Mouse (Mus musculus): ENCODE data around the gene Arpc1b. TPM values are rescaled to one million over a fixed set of nuclear protein-coding genes. Genes with fewer than 3 reads are reported as not detected.

Arpc1b gene
- polyA plus RNA-seq, 1 experiment, result 863 TPM

- peak; percentile 98 for DNase-seq
- peaks cover 10% of the 10 kb centered on the region for H3K4me1 ChIP-seq (replicated peaks; ENCODE audit: control insufficient read depth, insufficient read depth, low read length)
- under 1% methylated on average over 51 of the region's 51 CpGs for WGBS
- H3K4me3 ChIP-seq (ENCODE audit: control insufficient read depth, insufficient read depth, low read length), result peak within 1 kb of the TSS; percentile 65
- H3K27ac ChIP-seq (ENCODE audit: control insufficient read depth, insufficient read depth, low read length), result peak within 1 kb of the TSS; percentile 91
- TF ChIP-seq POLR2A (IDR thresholded peaks at IDR 0.05; ENCODE audit: control insufficient read depth, extremely low read depth, insufficient read depth, low read length, poor library complexity), result peak; percentile 79
- peak; percentile 30; the same call in 1 of the 2 replicates for TF ChIP-seq CTCF (IDR thresholded peaks at IDR 0.05; ENCODE audit: borderline replicate concordance, control insufficient read depth, extremely low read depth, insufficient read depth, low read length, poor library complexity)
- no peaks in the 10 kb centered on the region for H3K27me3 ChIP-seq (ENCODE audit: control insufficient read depth, insufficient read depth, low read length)
- H3K36me3 ChIP-seq (ENCODE audit: control insufficient read depth, insufficient read depth, low read length), result no peaks in the 10 kb centered on the region; the same call in 1 of the 2 replicates
These were observed 52.7 kb downstream of the Arpc1b start, which contains the start of the genes Ptcd1 and Cpsf4 for GRCm38 (mm10) chr5:145166536-145167305. Gene Ptcd1 (minus strand): TSS chr5:145167108. Gene Cpsf4 (plus strand): TSS chr5:145167213.

- Histone ChIP-seq H3K27me3 (ENCODE audit: control insufficient read depth, insufficient read depth, low read length) (no peaks in the 10 kb centered on the region), H3K27ac (ENCODE audit: control insufficient read depth, insufficient read depth, low read length) (no peak overlapping the region), H3K4me3 (ENCODE audit: control insufficient read depth, insufficient read depth, low read length) (peak overlapping the region; percentile 65), H3K36me3 (ENCODE audit: control insufficient read depth, insufficient read depth, low read length) (no peaks in the 10 kb centered on the region), H3K4me1 (replicated peaks; ENCODE audit: control insufficient read depth, insufficient read depth, low read length) (peaks cover 10% of the 10 kb centered on the region)
- no peak for DNase-seq
- WGBS, result under 1% methylated on average over 28 of the region's 28 CpGs
- TF ChIP-seq CTCF (IDR thresholded peaks at IDR 0.05; ENCODE audit: borderline replicate concordance, control insufficient read depth, extremely low read depth, insufficient read depth, low read length, poor library complexity), result no peak
- no peak for TF ChIP-seq POLR2A (IDR thresholded peaks at IDR 0.05; ENCODE audit: control insufficient read depth, extremely low read depth, insufficient read depth, low read length, poor library complexity)
These were observed 53.3 kb downstream of the Arpc1b start for GRCm38 (mm10) chr5:145167306-145167661.

GRCm38 (mm10) chr5:145178461-145178980, 64.5 kb downstream of the Arpc1b start:
- Histone ChIP-seq H3K4me3 (ENCODE audit: control insufficient read depth, insufficient read depth, low read length) (no peak overlapping the region), H3K4me1 (replicated peaks; ENCODE audit: control insufficient read depth, insufficient read depth, low read length) (no peaks in the 10 kb centered on the region), H3K27me3 (ENCODE audit: control insufficient read depth, insufficient read depth, low read length) (no peaks in the 10 kb centered on the region), H3K27ac (ENCODE audit: control insufficient read depth, insufficient read depth, low read length) (no peak overlapping the region), H3K36me3 (ENCODE audit: control insufficient read depth, insufficient read depth, low read length) (peaks cover 76% of the 10 kb centered on the region)
- no peak for DNase-seq
- TF ChIP-seq POLR2A (IDR thresholded peaks at IDR 0.05; ENCODE audit: control insufficient read depth, extremely low read depth, insufficient read depth, low read length, poor library complexity) (no peak), CTCF (IDR thresholded peaks at IDR 0.05; ENCODE audit: borderline replicate concordance, control insufficient read depth, extremely low read depth, insufficient read depth, low read length, poor library complexity) (no peak)
- WGBS, result 88% methylated on average over 18 of the region's 18 CpGs

Other genes starting within 250 kb of the Arpc1b start
- 33.6 and 34.4 TPM in 2 replicates for gene Smurf1, start 148.4 kb upstream of the Arpc1b start, polyA plus RNA-seq (2012; rRNA removed)
- not detected in 2 replicates for gene Gm4871, start 81.5 kb upstream of the Arpc1b start, polyA plus RNA-seq (2012; rRNA removed)
- gene 1700018F24Rik, start 71.2 kb upstream of the Arpc1b start, polyA plus RNA-seq (2012; rRNA removed), result not detected in 2 replicates
- gene Arpc1a, start 30.4 kb upstream of the Arpc1b start, polyA plus RNA-seq (2012; rRNA removed), result 144 and 149 TPM in 2 replicates
- 0.27 and 0.41 TPM in 2 replicates for gene Kpna7, start 30.2 kb upstream of the Arpc1b start, polyA plus RNA-seq (2012; rRNA removed)
- 35.6 and 36.2 TPM in 2 replicates for gene Pdap1, start 26.0 kb downstream of the Arpc1b start, polyA plus RNA-seq (2012; rRNA removed)
- gene Bud31, start 26.1 kb downstream of the Arpc1b start, polyA plus RNA-seq (2012; rRNA removed), result 73.3 and 105 TPM in 2 replicates
- gene Ptcd1, start 52.9 kb downstream of the Arpc1b start, polyA plus RNA-seq (2012; rRNA removed), result 14.5 and 14.9 TPM in 2 replicates
- gene Cpsf4, start 53.0 kb downstream of the Arpc1b start, polyA plus RNA-seq (2012; rRNA removed), result 63.5 and 66.0 TPM in 2 replicates
- gene Atp5j2, start 77.8 kb downstream of the Arpc1b start, polyA plus RNA-seq (2012; rRNA removed), result 129 and 175 TPM in 2 replicates
- gene Zkscan14, start 87.7 kb downstream of the Arpc1b start, polyA plus RNA-seq (2012; rRNA removed), result 7.2 and 7.6 TPM in 2 replicates
- gene Zkscan5, start 90.3 kb downstream of the Arpc1b start, polyA plus RNA-seq (2012; rRNA removed), result 5.0 and 5.1 TPM in 2 replicates
- 18.2 and 22.1 TPM in 2 replicates for gene Zfp655, start 117.5 kb downstream of the Arpc1b start, polyA plus RNA-seq (2012; rRNA removed)
- gene Zscan25, start 166.3 kb downstream of the Arpc1b start, polyA plus RNA-seq (2012; rRNA removed), result 32.4 and 34.0 TPM in 2 replicates
- gene Cyp3a57, start 231.1 kb downstream of the Arpc1b start, polyA plus RNA-seq (2012; rRNA removed), result not detected in 2 replicates